Mouse (Mus musculus) thymus, adult 2 months (tissue): ENCODE measurements at regions not wholly inside any gene's neighbourhood (a gene's known extent, or its start where the extent isn't known, plus 50 kb on each side); places are given as distances from the start of the nearest gene placed in this dataset.

Experiments
- CTCF ChIP-seq: fragments of 200-500 bp; IDR thresholded peaks from 2 replicates; pipeline ENCODE4 v1.5.1; 2012; ENCODE audit warnings: mild to moderate bottlenecking, control low read depth, low read length, moderate library complexity, borderline replicate concordance; ENCODE audit not compliant: control insufficient read depth, poor library complexity, insufficient read depth; ENCODE audit errors: extremely low read depth
- POLR2A ChIP-seq: fragments of 200-500 bp; IDR thresholded peaks from 2 replicates; pipeline ENCODE4 v1.6.1; 2012; ENCODE audit warnings: mild to moderate bottlenecking, low read length, control low read depth, moderate library complexity; ENCODE audit not compliant: control insufficient read depth, poor library complexity, insufficient read depth; ENCODE audit errors: extremely low read depth

DNA sequence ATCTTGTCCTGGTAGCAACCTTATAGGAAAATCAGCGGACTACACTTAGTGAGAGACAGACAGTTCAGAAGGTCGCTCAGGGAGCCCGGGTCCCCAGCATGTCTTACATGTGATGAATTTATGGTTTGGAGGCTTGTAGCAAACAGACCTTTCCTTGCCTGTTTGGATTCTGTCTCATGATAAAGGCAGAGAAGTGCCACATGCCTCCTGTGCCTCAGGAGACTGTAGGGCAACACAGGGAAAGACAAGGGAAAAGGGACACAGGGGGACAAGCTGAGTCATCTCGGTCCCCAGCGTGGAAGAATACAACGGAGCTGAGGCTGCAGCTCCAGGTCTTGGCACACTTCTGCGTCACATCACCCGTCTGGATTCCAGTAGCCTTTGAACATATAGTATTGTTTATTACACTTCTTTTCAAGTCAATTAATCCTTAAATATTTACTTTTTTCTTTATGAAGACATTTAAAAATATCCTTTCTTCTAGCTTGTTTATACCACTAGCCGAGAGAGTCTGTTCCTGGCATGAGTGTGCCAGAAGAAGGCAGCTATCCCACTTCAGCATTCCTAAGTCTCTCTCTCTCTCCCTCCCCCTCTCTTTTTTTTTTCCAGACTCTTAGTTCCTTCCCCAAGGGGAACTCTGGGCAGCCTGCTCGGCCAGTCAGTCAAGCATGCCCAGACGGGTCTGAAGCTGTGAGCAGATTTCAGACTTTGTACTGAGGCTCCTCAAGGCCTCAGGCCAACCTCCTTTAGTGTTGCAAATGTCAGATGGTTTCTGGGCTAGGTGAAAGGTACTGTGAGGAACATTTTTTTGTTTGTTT lies 97.9 kb upstream of the Barx2 start:
- TF ChIP-seq CTCF: no peak
- no peak for TF ChIP-seq POLR2A
